Mouse (Mus musculus) thymus, postnatal 10 days (tissue): ENCODE results near the gene Hist1h4f.

Source experiments
- DNase-seq, 2 experiments: peaks; one replicate each; pipeline ENCODE4 v3.0.0; 2021; ENCODE audit warnings: low spot score in 2 of 2

Hist1h4f gene

GRCm38 (mm10) chr13:23513517-23513916, 37.9 kb downstream of the Hist1h4f start:
- no peak for DNase-seq

- no peak for DNase-seq
Measured at GRCm38 (mm10) chr13:23510127-23510526, 41.3 kb downstream of the Hist1h4f start.

- no peak for DNase-seq
Measured at GRCm38 (mm10) chr13:23506819-23507515, 44.5 kb downstream of the Hist1h4f start.

DNA sequence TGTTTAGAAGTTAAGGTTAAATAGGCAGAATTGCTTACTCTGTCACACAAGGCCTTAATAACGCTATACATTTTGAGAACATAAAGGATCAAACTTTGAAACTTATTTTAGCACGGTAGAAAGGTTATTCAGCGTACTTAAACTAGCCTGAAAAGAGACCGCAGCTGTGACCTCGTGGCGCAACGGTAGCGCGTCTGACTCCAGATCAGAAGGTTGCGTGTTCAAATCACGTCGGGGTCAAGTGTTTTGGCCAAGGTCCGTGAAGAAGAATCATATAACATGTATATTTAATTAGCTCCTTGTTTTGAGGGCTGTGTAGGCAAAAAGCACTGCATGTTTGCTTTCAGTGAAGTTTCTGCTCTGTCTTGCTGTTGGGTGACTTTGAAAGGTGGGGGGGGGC, 45.1 kb downstream of the Hist1h4f start:
- peak; percentile 34 to 76 for DNase-seq

GRCm38 (mm10) chr13:23505662-23506345, 45.6 kb downstream of the Hist1h4f start:
- DNase-seq: no peak

DNA sequence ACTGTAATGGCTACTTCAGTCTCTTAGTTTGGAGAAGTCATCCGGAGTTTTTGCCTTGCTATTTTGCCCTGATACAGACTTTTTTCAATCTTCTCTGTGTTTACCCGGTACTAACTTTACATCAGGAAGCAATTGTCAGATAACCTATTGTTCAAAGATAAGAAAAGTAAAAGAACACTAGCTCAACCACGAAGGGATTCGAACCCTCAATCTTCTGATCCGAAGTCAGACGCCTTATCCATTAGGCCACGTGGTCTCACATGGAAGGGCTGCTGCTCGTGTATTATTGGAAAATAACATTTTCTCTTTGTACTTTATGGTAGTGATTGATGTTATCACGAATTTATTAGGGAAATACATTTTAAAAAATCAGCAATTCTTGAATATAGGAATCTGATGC, 47.7 kb downstream of the Hist1h4f start:
- DNase-seq: peak; percentile 51 to 73

DNA sequence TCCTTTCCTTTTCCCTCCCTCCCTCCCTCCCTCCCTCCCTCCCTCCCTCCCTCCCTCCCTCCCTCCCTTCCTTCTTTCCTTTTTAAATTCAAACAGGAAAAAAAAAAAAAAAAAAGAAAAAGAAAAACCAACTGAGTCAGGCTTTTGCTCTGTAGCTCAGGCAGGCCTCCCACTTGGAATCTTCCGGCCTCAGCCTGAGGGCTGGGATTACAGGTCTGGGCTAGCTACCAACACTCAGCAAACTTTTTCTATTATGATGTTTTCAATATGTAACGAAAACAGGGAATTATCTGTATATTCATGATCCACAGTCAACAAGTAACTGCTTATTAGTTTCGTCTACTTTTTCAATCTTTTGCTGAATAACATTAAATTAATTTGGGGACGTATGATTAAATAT, 48.5 kb downstream of the Hist1h4f start:
- no peak for DNase-seq

GRCm38 (mm10) chr13:23502031-23502567, 49.3 kb downstream of the Hist1h4f start:
- DNase-seq: no peak

DNA sequence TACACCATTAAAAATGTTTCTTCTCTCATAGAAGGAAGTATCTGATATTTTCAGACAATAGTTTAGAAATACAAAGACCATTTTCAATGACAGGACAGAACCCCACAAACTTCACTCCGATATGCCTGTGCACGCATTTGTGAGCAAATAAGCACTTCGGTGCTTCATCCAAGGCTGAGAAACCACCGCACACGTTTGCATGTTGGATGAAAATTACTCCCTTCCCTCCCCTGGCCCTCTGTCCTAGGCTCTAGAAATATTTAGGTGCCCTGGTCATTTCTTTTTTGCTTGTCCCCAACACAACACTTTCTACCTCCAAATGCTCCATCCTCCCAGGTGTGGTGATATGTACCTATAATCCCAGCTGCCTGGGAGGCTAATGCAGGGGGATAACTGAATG, 49.9 kb downstream of the Hist1h4f start:
- DNase-seq: no peak
